Mouse (Mus musculus) G1E (cell line): ENCODE data around the gene Numa1.
"Not testable (repeated sequence)": the region's sequence is repeated elsewhere in the genome, so short reads cannot be mapped to it uniquely, and the experiment has no call there.

Experiments used
- CTCF ChIP-seq: IDR thresholded peaks from 2 replicates; pipeline ENCODE4 v1.5.1; 2012; ENCODE audit warnings: low read depth, low read length, inconsistent platforms, mixed read lengths
- TAL1 ChIP-seq: conservative IDR thresholded peaks from 2 replicates; pipeline ENCODE4 v1.6.1; 2012; ENCODE audit warnings: low read depth, low read length, inconsistent platforms, mixed read lengths

DNA sequence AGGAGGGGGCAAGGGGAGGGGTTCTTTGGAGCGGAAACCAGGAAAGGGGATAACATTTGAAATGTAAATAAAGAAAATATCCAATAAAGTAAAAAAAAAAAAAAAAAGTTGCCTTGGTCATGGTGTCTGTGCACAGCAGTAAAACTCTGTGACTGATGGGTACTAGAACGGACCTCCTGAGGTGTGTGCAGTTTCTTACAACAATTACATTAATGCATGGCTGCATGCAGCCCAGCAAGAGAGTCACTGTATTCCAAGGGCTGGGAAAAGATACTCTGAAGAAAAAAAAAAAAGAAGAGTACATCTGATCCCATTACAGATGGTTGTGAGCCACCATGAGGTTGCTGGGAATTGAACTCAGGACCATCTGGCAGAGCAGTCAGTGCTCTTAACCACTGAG lies 87.0 kb downstream of the Numa1 start:
- not testable (repeated sequence) for TF ChIP-seq TAL1, CTCF
